Mouse (Mus musculus) adipocyte (in vitro differentiated cells): ENCODE data around the gene Cdh24.

Source experiments
- DNase-seq: peaks from one replicate; pipeline ENCODE4 v3.0.0-alpha.2; 2016; ENCODE audit warnings: low spot score

Gene Cdh24

GRCm38 (mm10) chr14:54605752-54606321 is 35.3 kb downstream of the Cdh24 start, which contains the start of gene 4931414P19Rik:
TSS of gene 4931414P19Rik (minus strand) at chr14:54605993.
- peak; percentile 61 for DNase-seq

GRCm38 (mm10) chr14:54603686-54604085 is 37.5 kb downstream of the Cdh24 start:
- no peak for DNase-seq

GRCm38 (mm10) chr14:54603038-54603654 is 38.0 kb downstream of the Cdh24 start:
- DNase-seq, result peak; percentile 94

GRCm38 (mm10) chr14:54602613-54603012 is 38.6 kb downstream of the Cdh24 start:
- DNase-seq, result no peak

- no peak for DNase-seq
These were observed 39.6 kb downstream of the Cdh24 start for GRCm38 (mm10) chr14:54601601-54602000.

- DNase-seq, result no peak
These were observed 44.1 kb downstream of the Cdh24 start for GRCm38 (mm10) chr14:54597084-54597483.

GRCm38 (mm10) chr14:54594631-54595414 is 46.3 kb downstream of the Cdh24 start:
- no peak for DNase-seq

- no peak for DNase-seq
These were observed 47.1 kb downstream of the Cdh24 start for GRCm38 (mm10) chr14:54594055-54594454.

GRCm38 (mm10) chr14:54592319-54592934 is 48.7 kb downstream of the Cdh24 start:
- DNase-seq, result no peak

GRCm38 (mm10) chr14:54591056-54591455 is 50.1 kb downstream of the Cdh24 start:
- DNase-seq, result no peak

- DNase-seq, result peak; percentile 49
These were observed 57.4 kb downstream of the Cdh24 start for GRCm38 (mm10) chr14:54583681-54584338.

GRCm38 (mm10) chr14:54582536-54582935 is 58.6 kb downstream of the Cdh24 start:
- DNase-seq, result no peak
